Mouse (Mus musculus): ENCODE results near the gene Vamp2.

The Vamp2 gene

DNA sequence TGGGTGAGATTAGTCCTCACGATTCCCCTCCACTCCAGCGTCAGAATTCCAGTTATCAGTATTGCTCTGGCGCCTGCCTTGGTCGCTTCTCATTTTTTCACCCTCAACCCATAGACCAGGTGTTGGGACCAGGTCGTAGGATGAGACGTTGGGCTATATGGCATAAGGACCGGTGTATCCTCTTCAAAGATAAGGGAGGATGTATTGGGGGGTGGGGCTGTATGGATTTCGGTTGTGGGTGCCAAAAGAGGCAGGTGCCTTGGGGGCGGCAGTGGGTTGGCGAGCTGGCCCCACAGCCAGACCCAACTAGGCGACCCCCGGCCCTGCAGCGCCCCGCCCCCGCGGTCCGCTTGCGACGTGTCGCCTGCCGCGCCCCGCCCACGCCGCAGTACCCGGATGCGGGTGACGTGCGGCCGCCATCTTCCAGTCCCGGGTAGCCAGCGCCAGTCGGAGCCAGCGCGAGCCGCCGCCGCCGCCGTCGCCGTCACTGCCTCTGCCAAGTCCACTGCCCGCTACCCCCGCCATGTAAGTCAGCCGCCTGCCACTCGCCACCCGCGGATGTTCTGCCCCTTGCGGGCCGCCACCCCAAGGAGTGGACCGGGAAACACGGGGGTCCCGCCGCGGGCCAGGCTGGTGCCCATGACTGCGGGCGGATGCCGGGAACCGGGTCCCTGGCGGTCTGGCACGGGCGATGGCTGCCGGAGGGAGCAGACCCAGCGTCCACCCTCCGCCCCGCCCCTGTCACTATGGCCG, at the start of gene Vamp2:
Gene Vamp2 (plus strand): TSS at position 388 of the 753 bp plus-strand sequence.
- no peak for DNase-seq (ENCODE audit: extremely low read depth, low read depth, low spot score)

DNA sequence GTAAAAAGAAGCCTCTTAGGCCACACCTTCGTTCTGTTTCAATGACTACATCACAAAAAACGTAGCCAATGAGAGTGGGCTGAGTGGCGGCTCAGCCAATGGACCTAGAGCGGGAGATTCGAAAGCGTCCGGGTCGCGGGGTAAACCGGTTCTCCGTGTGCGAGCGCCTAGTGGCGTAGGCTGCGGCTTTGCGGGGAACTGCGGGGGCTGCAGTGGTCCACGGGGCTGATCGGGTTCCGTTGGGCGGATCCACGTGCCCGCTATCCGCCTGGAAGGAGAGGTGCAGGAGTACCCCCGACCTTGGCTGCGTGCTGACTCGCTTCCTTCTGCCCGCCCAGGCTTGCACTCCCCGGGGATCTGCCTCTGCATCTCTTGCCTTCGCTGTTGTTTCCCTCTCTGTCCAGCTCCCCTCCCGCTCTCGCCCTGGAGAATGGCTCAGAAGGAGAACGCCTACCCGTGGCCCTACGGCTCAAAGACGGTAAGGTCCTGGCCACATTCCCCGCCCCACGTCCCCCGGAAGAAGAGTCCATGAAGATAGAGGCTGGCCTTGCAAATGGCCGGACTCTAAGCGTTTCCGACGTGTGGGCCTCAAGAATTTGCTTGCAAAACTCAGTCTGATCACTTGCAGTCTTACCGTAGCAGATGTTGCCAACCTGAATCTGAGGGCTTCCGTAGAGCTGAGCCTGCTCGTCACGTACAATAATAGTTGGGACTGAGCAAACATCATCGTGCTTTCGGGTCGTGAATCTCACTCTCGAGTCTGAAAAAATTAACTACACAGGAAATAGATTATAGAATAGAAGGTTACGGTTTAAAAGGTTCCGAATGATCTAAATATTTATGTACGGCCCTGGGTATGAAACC, 42.5 kb upstream of the Vamp2 start, which contains the start of gene Aurkb:
Gene Aurkb (plus strand): TSS at position 117 of the 864 bp plus-strand sequence.
- no peak for DNase-seq (ENCODE audit: extremely low read depth, low read depth, low spot score)

DNA sequence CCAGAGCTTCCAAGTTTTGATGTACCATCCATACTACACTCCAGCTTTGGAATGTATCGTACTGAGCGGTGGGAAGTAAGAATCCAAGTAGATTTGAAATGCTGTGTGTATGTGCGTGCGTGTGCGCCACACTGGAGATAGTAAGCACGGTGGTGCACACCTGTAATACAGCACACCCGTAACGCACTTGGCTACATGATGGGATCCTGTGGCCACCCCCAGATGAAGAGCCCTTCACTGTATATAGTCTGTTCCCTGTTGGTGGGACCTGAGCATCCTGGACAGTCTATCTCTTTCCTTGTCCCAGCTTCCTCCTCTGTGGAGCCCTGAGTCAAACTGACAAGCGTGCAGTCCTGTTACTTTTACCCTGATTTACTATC, 41.9 kb upstream of the Vamp2 start:
- no peak for DNase-seq (ENCODE audit: extremely low read depth, low read depth, low spot score)

DNA sequence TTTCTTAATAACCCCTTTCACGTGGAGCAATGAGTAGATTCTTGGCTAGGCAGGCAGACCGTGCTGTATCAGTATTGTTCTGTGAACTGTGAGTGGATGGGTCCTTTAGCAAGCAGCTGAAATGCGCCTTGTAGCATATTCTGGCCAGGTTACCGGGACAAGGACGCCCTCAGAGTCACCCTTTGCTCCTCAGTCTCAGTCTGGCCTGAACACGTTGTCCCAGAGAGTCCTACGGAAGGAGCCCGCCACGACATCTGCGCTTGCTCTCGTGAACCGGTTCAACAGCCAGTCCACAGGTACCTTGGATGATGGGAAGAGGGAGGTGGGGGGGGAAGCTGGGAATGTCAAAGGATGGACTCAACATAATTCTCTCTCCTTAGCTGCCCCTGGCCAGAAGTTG, 40.7 kb upstream of the Vamp2 start:
- DNase-seq (ENCODE audit: extremely low read depth, low read depth, low spot score): no peak

DNA sequence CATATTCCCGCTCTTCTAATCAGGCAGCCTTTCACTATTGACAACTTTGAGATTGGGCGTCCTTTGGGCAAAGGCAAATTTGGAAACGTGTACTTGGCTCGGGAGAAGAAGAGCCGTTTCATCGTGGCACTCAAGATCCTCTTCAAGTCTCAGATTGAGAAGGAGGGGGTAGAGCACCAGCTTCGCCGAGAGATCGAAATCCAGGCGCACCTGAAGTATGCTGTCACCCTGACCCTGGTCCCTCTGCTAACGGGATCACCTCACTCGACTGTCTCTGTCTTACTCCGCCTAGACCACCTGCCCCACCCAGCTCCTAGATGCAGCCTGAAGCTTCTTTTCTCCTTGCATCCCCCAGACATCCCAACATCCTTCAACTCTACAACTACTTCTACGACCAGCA, 40.1 kb upstream of the Vamp2 start:
- DNase-seq (ENCODE audit: extremely low read depth, low read depth, low spot score): no peak

DNA sequence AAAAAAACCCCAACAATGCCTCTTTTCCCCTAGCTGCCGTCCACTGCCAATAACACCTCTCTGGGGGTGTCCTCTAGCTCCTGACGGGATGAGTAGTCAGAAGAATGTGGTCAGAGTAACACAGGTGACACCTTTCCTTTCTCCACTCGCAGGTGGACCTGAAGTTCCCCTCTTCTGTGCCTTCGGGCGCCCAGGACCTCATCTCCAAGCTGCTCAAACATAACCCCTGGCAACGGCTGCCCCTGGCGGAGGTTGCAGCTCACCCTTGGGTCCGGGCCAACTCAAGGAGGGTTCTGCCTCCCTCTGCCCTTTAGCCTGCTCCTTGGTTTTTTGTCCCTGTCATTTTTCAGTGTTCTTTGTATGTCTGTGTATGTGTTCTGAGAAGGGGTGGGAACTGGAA, 37.5 kb upstream of the Vamp2 start:
- no peak for DNase-seq (ENCODE audit: extremely low read depth, low read depth, low spot score)

DNA sequence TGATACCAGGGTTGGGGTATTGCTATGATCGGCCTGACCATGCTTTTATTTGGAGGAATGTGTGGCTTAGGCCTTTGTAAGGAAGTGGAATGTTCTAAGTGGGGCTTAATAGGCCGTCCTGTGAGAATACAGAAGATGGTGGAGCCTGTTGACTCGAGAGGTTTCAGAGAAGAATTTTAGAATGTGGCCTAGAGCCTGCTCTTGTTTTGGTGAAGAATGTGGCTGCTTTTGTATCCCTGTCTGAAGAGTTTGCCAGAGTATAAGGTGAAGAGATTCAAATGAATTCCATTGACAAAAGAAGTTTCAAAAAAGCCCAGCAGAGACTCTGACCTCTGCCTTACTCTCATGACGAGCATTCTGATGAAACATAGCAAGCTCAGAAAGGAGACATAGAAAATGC, 36.5 kb upstream of the Vamp2 start:
- no peak for DNase-seq (ENCODE audit: extremely low read depth, low read depth, low spot score)

DNA sequence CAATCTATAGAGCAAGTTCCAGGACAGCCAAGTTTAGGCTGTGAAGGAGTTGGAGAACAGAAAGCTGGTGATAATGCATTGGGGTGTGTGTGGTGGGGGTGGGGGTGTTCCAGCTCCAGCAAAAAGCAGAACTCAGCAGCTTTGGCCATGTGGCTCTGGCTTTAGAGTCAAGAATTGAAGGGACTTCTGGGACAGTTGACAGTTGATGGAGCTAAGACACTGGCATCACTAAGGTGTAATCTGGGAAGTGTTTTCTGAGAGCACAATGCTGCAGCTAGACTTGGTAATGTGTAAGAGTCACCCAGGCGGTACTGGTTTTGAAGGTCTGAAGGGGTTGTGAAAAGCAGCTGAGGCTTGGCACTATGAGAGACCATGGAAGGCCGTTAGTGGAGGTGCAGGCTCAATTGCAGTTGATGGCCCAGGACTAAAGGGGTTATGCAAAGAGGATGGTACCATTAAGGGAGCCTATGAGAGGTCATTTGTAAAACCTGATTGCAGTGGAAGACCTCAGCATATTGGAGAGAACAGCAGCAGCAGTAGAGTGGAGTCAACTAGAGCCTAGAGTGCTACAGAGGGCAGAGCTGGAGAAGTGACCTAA, 35.4 kb upstream of the Vamp2 start:
- DNase-seq (ENCODE audit: extremely low read depth, low read depth, low spot score): no peak

DNA sequence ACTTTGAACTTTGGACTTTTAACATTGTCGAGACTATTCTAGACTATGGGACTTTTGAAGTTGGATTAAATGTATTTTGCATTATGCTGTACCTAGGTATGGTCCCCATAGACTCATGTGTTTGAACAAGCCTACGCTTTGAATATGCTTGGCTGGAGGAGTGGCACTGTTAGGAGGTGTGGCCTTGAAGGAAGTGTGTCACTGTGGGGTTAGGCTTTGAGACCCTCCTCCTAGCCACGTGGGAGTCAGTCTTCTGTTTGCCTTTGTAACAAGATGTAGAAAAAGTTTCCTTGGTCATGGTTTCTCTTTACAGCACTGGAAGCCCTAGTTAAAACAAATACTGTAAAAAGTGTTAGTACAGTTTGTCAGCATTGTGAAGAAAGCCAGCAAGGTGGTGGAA, 34.4 kb upstream of the Vamp2 start:
- DNase-seq (ENCODE audit: extremely low read depth, low read depth, low spot score): no peak

DNA sequence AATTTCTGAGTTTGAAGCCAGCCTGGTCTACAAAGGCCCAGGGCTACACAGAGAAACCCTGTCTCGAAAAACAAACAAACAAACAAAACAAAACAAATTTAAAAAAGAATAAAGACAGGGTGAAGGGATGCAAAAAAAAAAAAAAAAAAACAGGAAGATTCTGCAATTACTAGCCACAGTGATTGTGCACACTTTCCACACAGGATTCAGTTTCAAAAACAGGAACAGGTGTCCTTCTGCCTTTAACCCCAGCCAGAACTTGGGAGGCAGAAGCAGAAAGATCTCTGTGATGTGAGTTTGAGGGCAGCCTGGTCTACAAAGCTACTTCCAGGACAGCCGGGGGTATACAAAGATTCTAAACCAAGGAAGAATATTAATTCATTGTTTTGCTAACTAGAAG, 30.0 kb upstream of the Vamp2 start:
- no peak for DNase-seq (ENCODE audit: extremely low read depth, low read depth, low spot score)

DNA sequence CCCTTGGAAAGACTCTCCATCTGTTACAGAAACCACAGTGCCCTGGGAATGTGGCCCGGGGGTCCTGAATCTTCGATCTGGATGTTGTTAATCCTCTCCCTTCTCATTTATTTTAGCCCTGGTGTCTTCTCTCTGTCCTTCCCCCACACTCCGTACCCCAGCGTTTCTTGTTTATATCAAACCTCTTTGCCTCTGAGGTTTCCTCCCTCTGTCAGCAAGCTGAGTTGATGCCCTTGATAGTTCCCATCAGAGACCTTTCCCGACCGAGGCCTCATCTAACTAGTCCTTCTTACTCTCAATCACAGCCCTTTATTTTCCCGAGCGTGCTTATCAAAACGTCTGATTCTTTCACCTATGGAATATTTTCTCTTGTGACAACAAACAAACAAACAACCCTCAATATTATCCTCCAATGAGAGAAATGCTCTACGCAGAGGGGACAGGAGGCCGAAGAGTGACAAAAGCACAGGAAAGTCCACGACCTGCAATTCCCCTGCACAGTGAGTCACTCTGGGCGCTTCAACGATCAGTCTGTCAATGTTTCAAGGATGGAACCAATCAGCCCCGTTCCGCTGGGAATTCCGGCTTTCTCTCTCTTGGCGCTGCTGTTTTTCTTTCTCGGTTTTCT, 29.4 kb upstream of the Vamp2 start:
- no peak for DNase-seq (ENCODE audit: extremely low read depth, low read depth, low spot score)

DNA sequence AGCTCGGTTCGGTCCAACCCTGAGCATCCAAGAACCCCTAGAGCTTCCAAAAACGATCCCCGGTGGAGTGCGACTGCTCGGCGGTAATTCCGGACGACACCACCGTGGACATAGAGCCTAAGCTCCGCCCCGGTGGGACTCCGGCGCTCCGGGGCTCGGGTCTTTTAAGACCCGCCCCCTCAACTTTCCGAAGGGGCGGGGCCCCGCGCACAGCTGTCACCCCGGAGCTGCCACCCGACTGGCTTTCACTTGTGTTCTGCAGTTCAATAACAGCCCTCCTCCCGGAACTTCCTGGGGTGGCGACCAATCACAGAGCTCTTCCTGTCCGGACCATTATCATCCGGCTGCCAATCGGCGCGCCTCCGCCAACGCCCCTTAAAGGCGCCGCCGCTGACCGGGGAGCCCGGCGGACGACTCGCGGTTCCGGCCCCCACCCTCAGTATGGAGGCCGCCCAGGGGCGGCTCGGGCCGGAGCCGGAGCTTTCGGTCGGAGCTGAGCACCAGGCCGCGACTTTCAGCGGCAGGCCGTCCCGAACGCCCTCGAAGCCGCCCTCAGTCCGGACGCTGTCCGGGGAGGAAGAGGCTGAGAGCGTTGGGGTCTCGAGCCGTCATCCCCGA, 28.8 kb upstream of the Vamp2 start, which contains the start of gene Borcs6:
Gene Borcs6 (plus strand): TSS at position 361 of the 618 bp plus-strand sequence.
- no peak for DNase-seq (ENCODE audit: extremely low read depth, low read depth, low spot score)

DNA sequence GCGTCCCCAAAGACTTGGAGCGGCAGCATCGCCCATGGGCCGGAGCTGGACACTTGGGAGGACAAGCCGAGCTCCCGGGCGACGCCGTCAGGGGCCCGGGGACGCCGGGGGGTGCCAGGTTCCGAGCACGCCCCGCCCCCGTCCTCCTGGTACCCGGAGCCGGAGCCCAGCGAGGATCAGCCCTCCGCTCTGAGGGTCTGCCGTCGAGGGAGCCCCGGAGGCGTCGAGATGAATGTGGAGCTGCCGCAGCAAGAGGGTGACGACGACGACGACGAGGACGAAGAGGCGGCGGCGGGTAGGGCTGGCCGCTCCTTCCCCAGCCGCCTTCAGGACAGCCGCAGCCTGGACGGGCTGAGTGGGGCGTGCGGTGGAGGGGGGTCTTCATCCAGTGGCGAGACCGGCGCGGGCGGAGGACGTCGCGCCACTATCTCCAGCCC, 28.3 kb upstream of the Vamp2 start:
- DNase-seq (ENCODE audit: extremely low read depth, low read depth, low spot score): no peak

DNA sequence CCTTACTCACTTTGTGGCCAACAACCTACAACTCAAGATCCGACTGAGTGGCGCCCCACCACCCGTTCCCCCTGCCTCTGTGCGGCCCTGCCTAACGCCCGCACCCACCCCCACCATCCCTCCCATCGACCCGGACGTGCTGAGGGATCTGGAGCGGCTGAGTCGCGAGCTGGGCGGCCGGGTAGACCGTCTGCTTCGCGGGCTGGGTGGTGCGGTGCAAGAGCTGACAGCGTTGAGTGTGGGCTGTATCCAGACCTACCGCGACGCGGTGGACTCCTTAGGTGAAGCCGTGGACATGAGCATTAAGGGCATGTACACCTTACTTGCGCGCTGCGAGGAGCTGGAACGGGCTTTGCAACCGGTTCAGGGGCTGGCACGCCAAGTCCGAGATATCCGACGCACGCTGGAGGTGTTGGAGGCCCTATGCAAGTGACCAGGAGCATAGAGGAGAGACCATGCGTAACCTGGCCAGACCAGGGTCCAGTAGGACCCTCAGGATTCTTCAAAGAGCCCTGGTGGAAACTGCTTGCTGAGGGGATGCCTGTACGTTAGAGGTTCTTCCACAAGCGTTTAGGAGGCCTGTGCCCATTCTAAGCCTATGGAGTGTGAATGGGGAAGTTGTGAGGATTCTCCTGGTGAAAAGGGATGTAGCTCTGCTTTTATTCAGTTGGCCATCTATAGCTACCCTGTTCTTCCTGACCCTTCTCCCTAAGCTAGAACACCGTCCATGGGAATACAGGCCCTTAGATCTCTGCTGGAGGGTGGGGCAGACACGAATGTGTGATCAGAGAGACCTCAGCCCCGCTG, 27.6 kb upstream of the Vamp2 start:
- DNase-seq (ENCODE audit: extremely low read depth, low read depth, low spot score): no peak

DNA sequence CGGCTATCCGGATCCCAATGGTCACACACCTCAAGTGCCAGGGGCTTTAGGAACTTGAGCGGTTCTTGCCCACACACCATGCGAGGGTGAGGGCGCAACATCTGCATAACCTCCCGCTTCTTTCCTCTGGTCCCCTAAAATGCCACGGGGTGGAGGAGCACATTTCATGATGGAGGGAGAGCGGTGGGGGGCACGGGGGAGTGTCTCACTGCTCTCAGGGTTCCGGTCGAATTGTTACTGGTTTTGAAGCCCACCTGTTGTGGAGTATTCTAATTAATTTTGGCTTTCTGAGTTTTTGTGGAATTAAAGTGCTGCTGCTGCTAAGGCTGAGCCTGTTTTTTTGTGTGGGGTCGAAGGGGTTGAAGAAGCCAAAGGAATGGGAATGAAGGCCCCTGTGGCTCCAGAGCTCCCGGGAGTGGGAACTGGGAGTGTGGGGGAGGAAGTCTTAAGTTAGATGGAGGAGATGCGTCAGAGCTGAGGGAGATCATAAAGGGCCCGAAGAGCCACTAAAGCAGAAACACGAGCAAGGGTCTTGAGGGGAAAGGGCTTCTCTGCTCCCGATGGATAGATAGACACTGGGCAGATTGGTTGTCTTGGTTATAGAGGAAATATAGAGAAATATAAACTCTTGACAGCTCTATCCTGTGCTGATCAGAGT, 26.9 kb upstream of the Vamp2 start:
- DNase-seq (ENCODE audit: extremely low read depth, low read depth, low spot score): no peak

DNA sequence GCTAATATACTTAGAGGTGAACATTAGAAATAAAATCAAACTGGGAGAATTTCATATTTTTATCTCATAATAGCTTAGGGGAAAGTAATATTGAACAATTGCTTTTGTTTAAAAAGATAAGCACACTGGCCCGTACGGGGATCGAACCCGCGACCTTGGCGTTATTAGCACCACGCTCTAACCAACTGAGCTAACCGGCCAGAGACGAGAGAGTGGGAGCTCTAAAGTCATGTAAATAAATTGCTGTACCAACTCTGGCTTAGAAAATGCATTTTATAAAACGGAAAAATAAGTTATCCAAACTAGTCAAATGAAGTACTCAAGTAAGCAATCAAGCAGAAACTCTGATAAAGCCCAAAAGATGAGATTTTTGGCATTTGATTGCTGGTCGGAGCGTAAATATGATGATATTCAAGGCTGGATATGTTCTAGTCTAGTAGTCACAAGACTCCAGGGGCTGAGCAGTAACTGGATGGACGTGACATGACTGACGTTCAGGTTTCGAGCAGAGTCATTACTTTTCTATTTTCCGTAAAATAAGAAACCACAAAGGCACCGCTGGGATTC, 26.0 kb upstream of the Vamp2 start:
- no peak for DNase-seq (ENCODE audit: extremely low read depth, low read depth, low spot score)

DNA sequence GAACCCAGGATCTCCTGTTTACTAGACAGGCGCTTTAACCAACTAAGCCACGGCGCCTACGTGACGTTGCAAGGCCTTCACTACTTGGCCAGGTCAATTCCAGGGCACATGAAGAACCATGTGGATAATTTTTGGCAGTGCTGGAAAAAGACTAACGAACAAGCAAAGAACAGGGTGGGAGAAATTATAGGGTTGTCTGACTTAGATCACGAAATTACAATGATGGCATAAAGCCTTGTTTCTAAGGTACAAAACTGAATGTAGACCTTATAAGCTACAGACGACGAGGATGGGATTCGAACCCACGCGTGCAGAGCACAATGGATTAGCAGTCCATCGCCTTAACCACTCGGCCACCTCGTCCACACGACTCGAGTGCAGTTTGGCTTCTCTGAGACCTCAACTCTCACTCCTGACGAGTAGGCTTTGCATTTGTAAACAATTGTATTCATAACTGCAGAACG, 25.5 kb upstream of the Vamp2 start:
- no peak for DNase-seq (ENCODE audit: extremely low read depth, low read depth, low spot score)

DNA sequence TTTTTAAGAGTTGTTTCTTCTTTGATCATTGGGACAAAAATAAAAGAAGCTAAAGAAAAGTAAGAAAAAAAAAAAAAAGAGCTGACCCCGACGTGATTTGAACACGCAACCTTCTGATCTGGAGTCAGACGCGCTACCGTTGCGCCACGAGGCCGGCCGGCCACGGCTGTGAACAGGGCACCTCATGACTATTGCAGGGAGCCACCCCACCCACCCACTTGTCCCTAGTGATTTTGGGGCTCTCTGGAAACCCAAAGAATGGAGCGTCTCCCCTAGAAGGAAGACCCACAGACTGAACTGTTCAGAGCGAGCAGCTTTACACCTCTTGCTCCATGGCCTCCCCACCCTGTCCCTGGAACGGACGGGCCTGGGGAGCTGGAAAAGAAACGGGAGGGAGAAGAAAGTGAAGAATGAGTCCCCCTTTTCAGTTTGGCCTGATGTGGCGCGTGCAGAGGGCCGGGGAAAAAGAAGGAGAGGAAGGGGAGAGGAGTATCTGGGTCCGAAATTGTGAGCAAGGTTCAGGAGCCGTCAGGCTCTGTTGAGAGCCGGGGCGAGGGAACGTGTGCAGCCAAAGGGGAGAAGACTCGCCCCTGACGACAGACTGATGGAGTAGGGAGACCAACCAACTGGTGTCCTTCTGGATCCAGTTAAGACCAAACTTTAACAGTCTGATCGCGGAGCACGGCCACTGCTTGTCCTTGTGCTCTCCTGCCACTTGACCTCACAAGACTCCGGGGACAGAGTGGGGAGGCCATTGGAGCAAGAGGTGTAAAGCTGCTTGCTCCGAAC, 24.7 kb upstream of the Vamp2 start:
- no peak for DNase-seq (ENCODE audit: extremely low read depth, low read depth, low spot score)
